Mouse (Mus musculus) testis, adult 10 weeks (tissue): ENCODE measurements around the gene 4930579F01Rik. TPM values are rescaled to one million over a fixed set of nuclear protein-coding genes. Genes with fewer than 3 reads are reported as not detected.

Experiments
- polyA plus RNA-seq: library from polyadenylated mRNA; stranded (reverse); fragments of 350-450 nt; fragmentation: Illumina TruSeq; extraction: RNeasy Lipid Tissue Mini Kit (QIAGEN cat#74804); gene quantifications from one replicate; pipeline ENCODE4 v1.2.3, GENCODE M21; 2014; ENCODE audit warnings: low read depth, low replicate concordance

Gene 4930579F01Rik
- polyA plus RNA-seq, result 162 TPM

DNA sequence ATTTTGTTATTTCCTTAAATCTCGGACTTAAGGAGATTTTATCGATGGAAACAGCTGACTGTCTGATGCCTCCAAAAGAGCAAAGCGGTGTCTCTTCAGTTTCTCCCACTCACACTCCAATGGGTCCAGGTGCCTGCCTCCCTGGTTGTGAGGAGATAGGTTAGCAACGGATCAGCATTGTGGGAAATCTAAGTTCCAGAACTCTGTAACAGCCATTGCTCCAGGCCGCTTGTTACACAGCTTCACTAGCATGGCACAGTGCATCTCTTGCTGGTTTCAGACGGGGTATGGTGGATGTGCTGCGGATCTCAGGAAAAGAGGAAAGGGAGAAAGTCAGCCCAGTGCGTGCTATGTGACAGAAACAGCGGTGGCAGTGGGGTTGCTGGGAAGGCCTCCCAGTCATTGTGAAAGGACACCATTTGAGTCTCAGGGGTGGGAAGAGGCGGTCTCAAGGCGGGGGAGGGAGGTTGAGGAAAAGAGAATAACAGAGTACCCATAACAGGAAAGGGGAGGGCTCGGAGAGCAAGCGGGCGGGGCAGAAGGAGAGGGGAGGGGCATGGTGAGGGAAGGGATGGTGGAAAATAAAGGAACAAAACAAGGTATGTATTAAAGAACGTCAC lies at the start of gene 4930579F01Rik:
Gene 4930579F01Rik, minus strand, starts transcription at position 143 of the 620 bp plus-strand sequence.

DNA sequence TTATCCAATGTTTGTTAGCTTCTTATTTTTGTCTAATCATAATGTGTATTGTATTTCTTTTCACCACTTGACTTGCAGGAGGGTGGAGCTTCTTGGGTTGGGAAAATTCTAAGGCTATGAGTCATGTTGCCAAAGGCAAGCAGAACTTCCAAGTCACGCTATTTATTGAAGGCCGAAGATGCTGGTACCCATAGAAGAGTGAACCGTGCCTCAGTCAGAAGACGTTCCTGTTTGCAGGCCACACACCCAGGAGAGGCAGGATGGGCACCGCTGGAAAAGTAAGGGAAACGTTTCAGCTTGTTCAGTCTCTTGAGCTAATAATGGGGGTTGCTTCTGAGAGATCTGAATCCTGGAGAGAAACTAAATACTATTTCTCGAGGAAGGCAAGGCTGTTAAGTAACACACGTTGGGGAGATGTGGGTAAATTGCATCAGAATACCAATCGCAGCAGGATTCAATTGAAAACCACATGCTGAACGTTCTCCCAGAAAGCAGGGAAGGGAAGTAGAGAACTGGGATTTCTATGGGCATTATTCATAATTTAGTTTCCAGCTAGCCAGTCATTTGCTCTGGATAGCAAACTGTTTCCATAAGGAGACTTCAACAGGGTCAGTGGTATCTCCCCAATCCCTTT lies 24.1 kb upstream of the 4930579F01Rik start, which contains the start of gene Adh7:
Gene Adh7, plus strand, starts transcription at position 130 of the 634 bp plus-strand sequence.

DNA sequence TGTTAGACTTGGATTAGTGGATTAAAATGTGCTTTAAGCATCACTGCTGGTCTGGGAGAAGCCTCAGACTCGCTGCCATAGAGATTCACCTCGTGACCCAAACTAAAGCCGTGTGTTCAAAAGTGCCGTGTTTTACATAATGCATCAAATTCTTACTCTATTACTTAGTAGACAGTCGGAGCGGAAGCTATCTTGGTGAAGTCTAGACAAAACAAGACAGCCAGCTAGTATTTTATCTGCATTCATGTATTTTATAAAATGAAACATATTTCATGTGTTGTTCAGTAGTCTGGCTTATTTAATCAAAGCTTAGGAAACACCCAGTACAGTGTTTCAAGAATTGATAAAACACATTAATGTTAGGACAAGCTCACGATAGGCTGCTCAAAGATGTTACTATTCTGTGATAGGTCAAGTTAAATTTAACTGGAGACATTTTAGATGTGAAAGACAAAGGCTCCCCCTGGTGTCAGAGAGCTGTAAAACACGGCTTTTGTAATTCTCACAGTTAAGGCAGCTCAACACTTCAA lies 48.9 kb downstream of the 4930579F01Rik start, which contains the start of gene Mttp:
Gene Mttp, minus strand, starts transcription at position 327 of the 530 bp plus-strand sequence.

DNA sequence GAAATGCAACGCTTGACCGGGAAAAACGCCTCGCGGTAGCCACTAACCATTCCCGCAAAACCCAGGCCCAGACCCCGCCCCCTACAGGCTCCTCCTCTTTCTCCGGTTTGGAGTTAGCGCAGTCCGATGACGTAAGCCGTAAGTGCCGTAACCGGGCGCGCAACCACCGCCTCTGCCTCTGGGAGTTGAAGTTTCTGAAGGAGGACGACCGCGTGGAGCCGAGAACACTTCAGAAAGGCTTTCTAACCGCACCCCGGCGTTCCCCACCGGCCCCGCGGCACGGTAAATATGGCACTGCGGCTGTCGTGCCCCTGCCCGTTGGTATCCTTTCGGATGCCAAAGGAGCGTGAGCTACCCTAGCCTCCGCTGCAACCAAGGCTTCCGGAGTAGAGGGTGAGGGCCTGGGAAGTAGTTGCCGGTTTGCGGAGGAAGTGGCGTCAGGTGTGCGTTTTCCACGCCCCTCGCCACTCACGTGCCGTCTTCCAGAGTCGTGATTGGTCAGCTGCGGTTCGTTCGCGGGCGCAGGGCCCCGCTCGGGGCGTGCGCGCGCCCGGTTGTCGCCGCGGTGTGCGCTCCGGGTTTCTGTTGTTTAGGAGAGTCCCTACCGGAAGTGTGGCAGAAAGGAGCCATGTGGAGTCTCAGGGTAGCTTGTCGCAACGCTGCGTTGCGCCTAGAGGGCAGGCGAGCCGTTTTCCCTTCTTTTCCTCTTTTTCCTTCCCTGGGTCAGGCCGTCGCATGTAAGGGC lies 50.1 kb downstream of the 4930579F01Rik start, which contains the start of gene Trmt10a:
Gene Trmt10a, plus strand, starts transcription at position 134 of the 745 bp plus-strand sequence.

Other genes starting within 250 kb of the 4930579F01Rik start
- 41.7 TPM for gene Dapp1, start 212.3 kb downstream of the 4930579F01Rik start, polyA plus RNA-seq
- gene 1110002E22Rik, start 128.8 kb downstream of the 4930579F01Rik start, polyA plus RNA-seq, result not detected
- not detected for gene Gm5105, start 126.4 kb downstream of the 4930579F01Rik start, polyA plus RNA-seq
- 99.5 TPM for gene Trmt10a, start 50.4 kb downstream of the 4930579F01Rik start, polyA plus RNA-seq
- gene Mttp, start 48.9 kb downstream of the 4930579F01Rik start, polyA plus RNA-seq, result 15.8 TPM
- 7.1 TPM for gene Adh7, start 23.9 kb upstream of the 4930579F01Rik start, polyA plus RNA-seq
- gene Adh1, start 67.2 kb upstream of the 4930579F01Rik start, polyA plus RNA-seq, result 3.2 TPM
- not detected for gene Adh6a, start 119.5 kb upstream of the 4930579F01Rik start, polyA plus RNA-seq
- 0.11 TPM for gene Adh6b, start 147.9 kb upstream of the 4930579F01Rik start, polyA plus RNA-seq
- gene Adh4, start 221.6 kb upstream of the 4930579F01Rik start, polyA plus RNA-seq, result 19.5 TPM
- 36.1 TPM for gene Adh5, start 249.3 kb upstream of the 4930579F01Rik start, polyA plus RNA-seq